Mouse (Mus musculus) cortical plate, adult 2 months (tissue): ENCODE results near the gene Mlana.

Experiments
- CTCF ChIP-seq: fragments of 200-500 bp; IDR thresholded peaks from 2 replicates; pipeline ENCODE4 v1.5.1; 2011; ENCODE audit warnings: mild to moderate bottlenecking, control low read depth, low read length; ENCODE audit not compliant: insufficient read depth; ENCODE audit errors: extremely low read depth
- POLR2A ChIP-seq: fragments of 200-500 bp; IDR thresholded peaks from 2 replicates; pipeline ENCODE4 v1.6.1; 2011; ENCODE audit warnings: mild to moderate bottlenecking, low read length, control low read depth; ENCODE audit not compliant: insufficient read depth; ENCODE audit errors: extremely low read depth

- no peak for TF ChIP-seq CTCF
- no peak for TF ChIP-seq POLR2A
These were observed 56.3 kb downstream of the Mlana start for GRCm38 (mm10) chr19:29753939-29754338.
